Mouse (Mus musculus) intestine, embryonic 14.5 days (tissue): Measurements from ENCODE around the gene Mroh2a. TPM values are rescaled to one million over a fixed set of nuclear protein-coding genes. Genes with fewer than 3 reads are reported as not detected.
"Not testable (repeated sequence)": the region's sequence is repeated elsewhere in the genome, so short reads cannot be mapped to it uniquely, and the experiment has no call there.

Experiments
- ATAC-seq: fragments of 200-750 bp; cut with Nextera tagmentation; replicated peaks from 2 replicates; pipeline ENCODE4 v1.8.0; 2017; ENCODE audit warnings: low read depth, moderate number of reproducible peaks, moderate TSS enrichment, moderate library complexity; ENCODE audit not compliant: low FRiP score, low TSS enrichment
- DNase-seq: peaks from one replicate; pipeline ENCODE4 v3.0.0-alpha.2; 2018; ENCODE audit warnings: low spot score
- H3K27ac ChIP-seq: fragments of 300-500 bp; sonication (generic); 2 replicates; pipeline ENCODE4 v1.5.1; 2014; ENCODE audit warnings: low read depth, mild to moderate bottlenecking, control low read depth
- H3K27me3 ChIP-seq: fragments of 300-500 bp; sonication (generic); replicated peaks from 2 replicates; pipeline ENCODE4 v1.6.1; 2014; ENCODE audit warnings: low read length, control low read depth; ENCODE audit not compliant: control insufficient read depth, insufficient read depth
- H3K36me3 ChIP-seq: fragments of 300-500 bp; sonication (generic); 2 replicates; pipeline ENCODE4 v1.6.1; 2014; ENCODE audit warnings: low read length, control low read depth; ENCODE audit not compliant: control insufficient read depth, insufficient read depth
- H3K4me1 ChIP-seq: fragments of 300-500 bp; sonication (generic); replicated peaks from 2 replicates; pipeline ENCODE4 v1.6.1; 2014; ENCODE audit warnings: low read length, control low read depth, mixed read lengths; ENCODE audit not compliant: control insufficient read depth, insufficient read depth
- H3K4me2 ChIP-seq: fragments of 300-500 bp; sonication (generic); 2 replicates; pipeline ENCODE4 v1.6.1; 2014; ENCODE audit warnings: low read length
- H3K4me3 ChIP-seq: fragments of 300-500 bp; sonication (generic); 2 replicates; pipeline ENCODE4 v1.5.1; 2014; ENCODE audit warnings: low read depth, low read length, control low read depth, mixed read lengths
- H3K9ac ChIP-seq: fragments of 300-500 bp; sonication (generic); 2 replicates; pipeline ENCODE4 v1.6.1; 2014; ENCODE audit warnings: mild to moderate bottlenecking, low read length
- H3K9me3 ChIP-seq: fragments of 300-500 bp; sonication (generic); 2 replicates; pipeline ENCODE4 v1.6.1; 2016; ENCODE audit warnings: low read length, control low read depth; ENCODE audit not compliant: control insufficient read depth
- WGBS: fragments of 180-500 bp; shearing (Covaris S2); extraction: QIAGEN DNeasy Blood & Tissue Kit; methylation state at CpG from one replicate; pipeline ENCODE4 v1.1.7; 2014; 5-methylcytosine and 5-hydroxymethylcytosine counted together
- polyA plus RNA-seq: library from polyadenylated mRNA; unstranded; fragments of >200 nt; fragmentation: Nextera tagmentation; extraction: Ambion mirVana; gene quantifications from 2 replicates; pipeline ENCODE4 v1.2.1, GENCODE M21; 2014

Gene Mroh2a
- polyA plus RNA-seq, 1 experiment from 2014 or later: 1.1 TPM

- H3K27me3 ChIP-seq, H3K36me3 ChIP-seq, H3K9ac ChIP-seq, H3K27ac ChIP-seq, H3K4me1 ChIP-seq, ATAC-seq, H3K4me3 ChIP-seq, H3K4me2 ChIP-seq: not testable (repeated sequence)
- peaks cover 29% of the 10 kb centered on the region for H3K9me3 ChIP-seq
- peak; percentile 52 for DNase-seq
Observed at GRCm38 (mm10) chr1:88223011-88223515, 3.7 kb upstream of the Mroh2a start.

GRCm38 (mm10) chr1:88223591-88223990, 3.2 kb upstream of the Mroh2a start:
- WGBS: 46% methylated on average over 1 of the region's 1 CpGs

DNA sequence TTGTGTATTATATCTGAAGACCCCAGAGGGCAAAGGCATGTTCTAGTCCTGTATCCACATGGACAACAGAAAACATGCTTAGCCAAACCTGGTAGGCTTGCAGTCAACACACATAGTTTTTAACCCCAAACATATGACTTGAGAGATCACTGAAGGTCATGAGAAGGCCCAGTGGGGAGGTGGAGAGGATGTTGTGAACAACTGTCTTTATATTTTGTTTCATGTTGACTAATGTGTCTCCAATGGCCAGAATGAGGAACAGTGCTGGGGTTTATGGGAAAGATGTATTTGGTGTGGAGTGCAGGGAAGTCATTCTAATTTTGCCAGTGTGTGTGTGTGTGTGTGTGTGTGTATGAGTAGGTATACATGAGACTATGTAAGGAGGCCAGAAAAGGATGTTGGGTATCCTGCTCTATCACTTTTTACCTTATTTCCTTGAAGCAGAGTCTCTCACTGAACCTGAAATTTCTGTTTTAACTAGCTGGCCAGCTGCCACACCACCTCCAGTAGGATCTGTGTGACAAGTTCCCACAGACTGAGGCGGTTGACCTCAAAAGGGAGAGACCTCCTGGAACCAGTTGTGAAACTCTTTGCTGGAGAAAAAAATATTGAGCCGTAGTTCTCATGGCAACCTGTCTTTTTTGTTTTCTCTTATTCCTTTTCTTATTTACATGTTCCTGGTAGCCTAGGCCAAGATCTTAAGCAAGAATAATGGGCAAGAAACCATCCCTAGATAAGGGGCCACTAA, 2.6 kb upstream of the Mroh2a start:
- DNase-seq: peak; percentile 53
- H3K27ac ChIP-seq: no peak overlapping the region
- H3K27me3 ChIP-seq: no peaks in the 10 kb centered on the region

More at GRCm38 (mm10) chr1:88223591-88223990, 3.2 kb upstream of the Mroh2a start:
- Histone ChIP-seq H3K9me3 (peaks cover 34% of the 10 kb centered on the region), H3K27ac (no peak overlapping the region), H3K27me3 (no peaks in the 10 kb centered on the region), H3K9ac (no peak overlapping the region), H3K4me3 (no peak overlapping the region), H3K36me3 (no peaks in the 10 kb centered on the region), H3K4me1 (no peaks in the 10 kb centered on the region), H3K4me2 (no peak overlapping the region)
- DNase-seq (peak; percentile 62), ATAC-seq (no peak)

DNA sequence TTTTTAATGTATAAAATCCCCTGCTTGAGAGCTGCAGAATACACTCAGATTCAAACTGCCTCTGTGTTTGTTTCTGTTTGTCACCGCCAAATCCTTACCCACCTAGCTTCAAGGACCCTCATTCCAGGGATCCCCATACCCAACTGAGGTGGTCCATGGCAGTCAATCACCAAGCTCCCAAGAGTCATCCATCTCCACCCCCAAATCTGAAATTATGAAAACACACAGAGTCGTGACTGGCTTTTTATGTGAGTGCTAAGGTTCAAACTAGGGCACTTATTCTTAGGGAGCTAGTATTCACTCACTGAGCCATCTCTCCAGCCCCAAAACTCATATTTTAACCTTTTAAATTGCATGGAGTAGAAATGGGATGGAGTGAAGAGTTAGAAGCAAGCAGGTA, 1.5 kb upstream of the Mroh2a start:
- ATAC-seq, H3K4me1 ChIP-seq, DNase-seq, H3K4me3 ChIP-seq, H3K9ac ChIP-seq, H3K27me3 ChIP-seq, H3K4me2 ChIP-seq, H3K36me3 ChIP-seq, H3K27ac ChIP-seq: not testable (repeated sequence)
- 40% methylated on average over 2 of the region's 2 CpGs for WGBS
- peaks cover 50% of the 10 kb centered on the region for H3K9me3 ChIP-seq

More for the DNA sequence above, 2.6 kb upstream of the Mroh2a start:
- H3K4me2 ChIP-seq: no peak overlapping the region
- WGBS: 70% methylated on average over 2 of the region's 2 CpGs
- H3K4me3 ChIP-seq: no peak overlapping the region
- ATAC-seq: no peak
- H3K9ac ChIP-seq: no peak overlapping the region
- H3K4me1 ChIP-seq: no peaks in the 10 kb centered on the region
- H3K36me3 ChIP-seq: no peaks in the 10 kb centered on the region
- H3K9me3 ChIP-seq: peaks cover 40% of the 10 kb centered on the region

DNA sequence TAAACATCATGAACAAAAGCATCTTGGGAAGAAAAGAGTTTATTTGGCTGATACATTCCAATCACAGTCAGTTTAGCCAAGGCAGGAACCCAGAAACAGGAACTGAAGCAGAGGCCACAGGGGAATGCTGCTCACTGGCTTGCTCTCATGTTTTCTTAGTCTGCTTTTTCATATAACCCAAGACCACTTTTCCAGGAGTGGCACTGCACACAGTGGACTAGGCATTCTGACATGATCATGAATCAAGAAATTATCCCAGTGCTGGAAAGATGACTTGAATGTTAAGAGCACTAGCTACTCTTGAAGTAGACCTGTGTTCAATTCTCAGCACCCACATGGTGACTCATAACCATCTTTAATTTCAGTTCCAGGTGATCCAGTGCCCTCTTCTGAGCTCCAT, 1.0 kb upstream of the Mroh2a start:
- Histone ChIP-seq H3K9ac (no peak overlapping the region), H3K4me2 (no peak overlapping the region), H3K27ac (no peak overlapping the region), H3K4me3 (no peak overlapping the region), H3K9me3 (peaks cover 55% of the 10 kb centered on the region), H3K27me3 (no peaks in the 10 kb centered on the region), H3K36me3 (no peaks in the 10 kb centered on the region), H3K4me1 (no peaks in the 10 kb centered on the region)
- no peak for ATAC-seq
- DNase-seq: peak; percentile 46

DNA sequence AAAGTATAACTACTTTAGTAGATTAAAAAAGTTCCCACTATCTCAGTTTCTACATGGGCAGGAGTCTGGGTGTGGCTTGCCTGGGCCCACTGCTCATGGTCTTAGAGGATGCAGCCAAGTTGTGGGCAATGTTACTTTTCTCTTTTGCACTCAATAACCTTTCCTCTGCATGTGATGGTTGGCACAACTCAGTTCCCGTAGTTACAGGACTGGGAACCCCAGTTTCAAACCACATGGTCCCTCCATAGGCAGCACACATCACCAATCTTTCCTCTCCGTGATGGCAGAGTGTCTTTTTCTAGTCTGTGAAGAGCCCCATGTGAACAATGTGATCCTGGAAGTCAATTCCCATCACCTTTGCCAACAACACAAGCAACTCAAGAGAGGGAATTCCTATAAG, 696 bp downstream of the Mroh2a start:
- DNase-seq: no peak
- Histone ChIP-seq H3K4me3 (no peak overlapping the region), H3K27me3 (no peaks in the 10 kb centered on the region), H3K9ac (no peak overlapping the region), H3K27ac (no peak overlapping the region), H3K36me3 (no peaks in the 10 kb centered on the region), H3K4me2 (no peak overlapping the region), H3K9me3 (peaks cover 68% of the 10 kb centered on the region), H3K4me1 (no peaks in the 10 kb centered on the region)
- ATAC-seq: no peak
- 56% methylated on average over 2 of the region's 2 CpGs for WGBS

- no peaks in the 10 kb centered on the region for H3K27me3 ChIP-seq
- H3K9ac ChIP-seq: no peak overlapping the region
- H3K27ac ChIP-seq: no peak overlapping the region
- DNase-seq: no peak
- no peaks in the 10 kb centered on the region for H3K4me1 ChIP-seq
- H3K9me3 ChIP-seq: peaks cover 71% of the 10 kb centered on the region
- H3K36me3 ChIP-seq: no peaks in the 10 kb centered on the region
- no peak for ATAC-seq
- no peak overlapping the region for H3K4me2 ChIP-seq
- 72% methylated on average over 7 of the region's 7 CpGs for WGBS
- no peak overlapping the region for H3K4me3 ChIP-seq
Observed at GRCm38 (mm10) chr1:88228121-88228520, 1.3 kb downstream of the Mroh2a start.

DNA sequence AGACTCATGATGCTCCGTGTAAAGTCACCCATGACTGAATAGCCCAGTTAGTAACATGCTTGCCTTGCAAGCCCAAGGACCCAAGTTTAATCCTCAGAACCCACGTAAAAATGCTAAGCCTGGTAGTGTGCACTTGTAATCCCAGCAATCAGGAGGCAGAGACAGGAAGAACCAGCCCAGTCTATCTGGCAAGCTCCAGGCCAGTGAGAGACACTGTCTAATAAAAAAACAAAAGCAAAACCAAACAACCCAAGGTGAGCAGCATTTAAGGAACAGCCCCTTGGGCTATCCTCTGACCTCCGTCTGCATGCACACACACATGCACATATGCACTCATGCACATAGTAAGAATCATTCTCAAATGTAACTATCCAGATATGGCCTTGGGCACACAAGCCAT, 2.8 kb downstream of the Mroh2a start:
- no peak overlapping the region for H3K9ac ChIP-seq
- no peak overlapping the region for H3K4me3 ChIP-seq
- ATAC-seq (no peak), DNase-seq (no peak)
- H3K9me3 ChIP-seq: peaks cover 84% of the 10 kb centered on the region
- H3K4me1 ChIP-seq: no peaks in the 10 kb centered on the region
- no peak overlapping the region for H3K27ac ChIP-seq
- H3K27me3 ChIP-seq: no peaks in the 10 kb centered on the region
- 83% methylated on average over 3 of the region's 3 CpGs for WGBS
- H3K4me2 ChIP-seq: no peak overlapping the region
- H3K36me3 ChIP-seq: no peaks in the 10 kb centered on the region

GRCm38 (mm10) chr1:88229986-88230385, 3.2 kb downstream of the Mroh2a start:
- Histone ChIP-seq H3K36me3 (no peaks in the 10 kb centered on the region), H3K9ac (no peak overlapping the region), H3K27ac (no peak overlapping the region), H3K4me1 (no peaks in the 10 kb centered on the region), H3K4me2 (no peak overlapping the region), H3K4me3 (no peak overlapping the region), H3K27me3 (no peaks in the 10 kb centered on the region), H3K9me3 (peaks cover 89% of the 10 kb centered on the region)
- 83% methylated on average over 5 of the region's 5 CpGs for WGBS
- ATAC-seq (no peak), DNase-seq (no peak)
